Mouse (Mus musculus): ENCODE measurements around the gene Sec14l4. TPM values are rescaled to one million over a fixed set of nuclear protein-coding genes. Genes with fewer than 3 reads are reported as not detected.

Sec14l4 gene
- total and polyA plus RNA-seq, 2 experiments from 2014 or later: not detected

DNA sequence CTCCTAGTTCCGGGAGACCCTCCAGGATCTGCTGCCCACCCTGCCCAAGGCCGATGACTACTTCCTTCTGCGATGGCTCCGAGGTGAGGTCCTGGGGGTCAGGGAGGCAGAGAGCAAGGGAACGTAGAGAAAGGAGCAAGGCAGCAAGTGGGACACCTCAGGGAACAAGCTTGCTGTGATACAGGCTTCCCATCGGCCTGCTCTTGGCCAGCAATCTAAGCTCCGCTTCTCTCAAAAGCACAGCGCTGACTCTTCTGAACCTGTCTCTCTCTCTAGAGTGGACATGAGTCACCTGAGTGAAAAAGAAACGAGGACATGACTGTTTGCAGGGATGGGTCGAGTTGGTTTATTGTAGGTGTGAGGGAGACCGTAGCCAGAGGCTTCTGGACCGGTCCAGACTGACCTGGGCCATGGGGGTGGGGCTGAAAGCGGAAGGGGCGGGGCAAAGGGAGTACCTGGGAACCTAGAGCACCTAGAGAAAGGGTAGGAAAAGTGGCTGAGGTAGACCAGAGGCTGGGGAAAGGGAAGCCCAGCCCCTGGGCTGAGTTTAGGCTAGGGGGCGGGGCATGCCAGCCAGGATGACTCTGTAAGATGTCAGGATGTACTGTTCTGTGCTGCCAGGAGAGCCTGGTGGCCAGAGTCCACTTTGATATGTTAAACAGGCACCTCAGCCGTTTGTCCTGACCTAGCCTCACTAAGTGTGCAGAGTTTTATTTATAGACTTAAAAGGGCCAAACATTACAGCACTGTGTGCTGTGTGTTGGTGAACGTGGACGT, 4.0 kb downstream of the Sec14l4 start:
- Histone ChIP-seq H3K4me1 (ENCODE audit: insufficient read depth, low read length) (no peaks in the 10 kb centered on the region), H3K27ac (no peak overlapping the region), H3K4me3 (ENCODE audit: low read length) (no peak overlapping the region), H3K27me3 (ENCODE audit: insufficient read depth, low read length) (no peaks in the 10 kb centered on the region), H3K4me2 (ENCODE audit: low read depth, low read length) (no peak overlapping the region), H3K36me3 (ENCODE audit: insufficient read depth, low read length) (no peaks in the 10 kb centered on the region), H3K9ac (replicated peaks; ENCODE audit: low read length) (no peak overlapping the region), H3K9me3 (ENCODE audit: low read length) (no peaks in the 10 kb centered on the region)
- no peak for DNase-seq (ENCODE audit: low spot score)
- no peak for ATAC-seq
- TF ChIP-seq CTCF (IDR thresholded peaks at IDR 0.05; ENCODE audit: low read depth): no peak
- 72% methylated on average over 18 of the region's 18 CpGs for WGBS

DNA sequence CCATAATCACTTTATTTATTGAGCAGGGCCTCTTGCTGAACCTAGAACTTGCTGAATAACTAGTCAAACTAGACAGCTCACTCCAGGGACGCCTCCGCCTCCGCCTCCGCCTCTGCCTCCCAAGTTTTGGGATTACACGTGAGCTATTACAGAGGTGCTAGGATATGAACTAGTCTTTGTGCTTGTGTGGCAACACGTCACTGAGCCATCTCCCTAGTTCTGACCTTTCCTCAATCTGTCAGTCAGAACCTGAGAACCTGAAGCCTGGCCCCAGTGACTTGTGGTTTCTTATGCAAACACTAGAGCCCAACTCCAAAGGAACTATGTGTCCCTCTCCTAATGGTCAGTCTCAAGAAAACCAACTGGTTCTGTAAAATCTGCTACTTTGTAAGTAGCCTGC, 4.7 kb downstream of the Sec14l4 start:
- Histone ChIP-seq H3K9me3 (ENCODE audit: low read length) (no peaks in the 10 kb centered on the region), H3K36me3 (ENCODE audit: insufficient read depth, low read length) (no peaks in the 10 kb centered on the region), H3K9ac (replicated peaks; ENCODE audit: low read length) (no peak overlapping the region), H3K4me3 (ENCODE audit: low read length) (no peak overlapping the region), H3K4me2 (ENCODE audit: low read depth, low read length) (no peak overlapping the region), H3K27ac (no peak overlapping the region), H3K4me1 (ENCODE audit: insufficient read depth, low read length) (no peaks in the 10 kb centered on the region), H3K27me3 (ENCODE audit: insufficient read depth, low read length) (no peaks in the 10 kb centered on the region)
- ATAC-seq: no peak
- TF ChIP-seq CTCF (IDR thresholded peaks at IDR 0.05; ENCODE audit: low read depth): no peak
- WGBS: 90% methylated on average over 6 of the region's 6 CpGs
- DNase-seq (ENCODE audit: low spot score): no peak

DNA sequence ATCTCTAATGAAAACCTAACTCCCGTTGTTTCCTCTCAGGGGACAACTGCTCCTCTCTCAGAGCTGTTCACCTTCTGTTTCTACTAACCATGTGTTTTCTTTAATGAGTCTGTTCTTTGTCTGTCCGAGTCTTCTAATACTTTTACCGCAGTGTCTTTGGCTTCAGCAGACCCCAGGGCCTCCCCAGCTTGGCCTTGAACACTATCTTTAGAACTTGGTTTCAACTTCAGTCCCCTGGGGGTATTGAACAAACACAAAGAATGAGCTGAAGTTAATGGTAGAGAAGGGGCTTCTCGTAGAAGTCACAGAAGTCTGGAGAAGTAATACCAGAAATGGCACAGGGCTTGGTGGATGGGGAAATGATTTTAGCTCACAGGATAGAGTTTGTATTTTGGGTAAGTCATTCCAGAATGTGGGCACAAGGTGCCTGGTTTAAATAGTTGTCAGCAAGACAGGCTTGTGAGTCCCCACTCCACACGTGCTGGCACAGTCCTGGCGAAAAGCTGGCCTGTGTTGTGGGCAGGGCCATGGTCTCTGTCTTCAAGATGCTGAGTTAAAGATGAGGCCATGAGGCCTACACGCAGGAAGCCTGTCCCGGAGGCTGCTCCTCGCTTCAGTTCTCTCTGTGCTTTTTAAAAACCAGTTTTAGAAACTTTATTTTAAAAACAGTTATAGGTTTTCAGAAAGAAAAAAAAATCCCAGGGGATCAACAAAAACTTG, 5.3 kb downstream of the Sec14l4 start:
- WGBS: 70% methylated on average over 9 of the region's 9 CpGs

DNA sequence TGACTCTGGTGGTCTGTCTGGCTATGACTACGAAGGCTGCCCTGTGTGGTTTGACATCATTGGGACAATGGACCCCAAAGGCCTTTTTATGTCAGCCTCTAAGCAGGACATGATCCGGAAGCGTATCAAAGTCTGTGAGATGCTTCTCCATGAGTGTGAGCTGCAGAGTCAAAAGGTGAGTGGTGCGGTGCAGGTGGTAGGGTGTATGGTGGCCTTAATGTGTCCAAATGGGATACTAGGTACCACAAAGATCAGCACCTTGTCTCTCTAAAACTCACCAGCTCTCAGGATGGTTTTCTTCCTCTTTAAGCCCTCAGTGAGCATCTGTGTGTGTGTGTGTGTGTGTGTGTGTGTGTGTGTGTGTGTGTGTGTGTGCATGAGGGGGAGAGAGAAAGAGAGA, 8.7 kb downstream of the Sec14l4 start:
- TF ChIP-seq CTCF (IDR thresholded peaks at IDR 0.05; ENCODE audit: low read depth): no peak
- Histone ChIP-seq H3K9me3 (ENCODE audit: low read length) (no peaks in the 10 kb centered on the region), H3K27ac (no peak overlapping the region), H3K27me3 (ENCODE audit: insufficient read depth, low read length) (no peaks in the 10 kb centered on the region), H3K4me1 (ENCODE audit: insufficient read depth, low read length) (no peaks in the 10 kb centered on the region), H3K4me3 (ENCODE audit: low read length) (no peak overlapping the region), H3K36me3 (ENCODE audit: insufficient read depth, low read length) (no peaks in the 10 kb centered on the region), H3K4me2 (ENCODE audit: low read depth, low read length) (no peak overlapping the region), H3K9ac (replicated peaks; ENCODE audit: low read length) (no peak overlapping the region)
- 91% methylated on average over 4 of the region's 4 CpGs for WGBS
- ATAC-seq (no peak), DNase-seq (ENCODE audit: low spot score) (no peak)

More for the DNA sequence above, 5.3 kb downstream of the Sec14l4 start:
- no peak for DNase-seq (ENCODE audit: low spot score)
- Histone ChIP-seq H3K4me3 (ENCODE audit: low read length) (no peak overlapping the region), H3K4me1 (ENCODE audit: insufficient read depth, low read length) (no peaks in the 10 kb centered on the region), H3K27me3 (ENCODE audit: insufficient read depth, low read length) (no peaks in the 10 kb centered on the region), H3K4me2 (ENCODE audit: low read depth, low read length) (no peak overlapping the region), H3K36me3 (ENCODE audit: insufficient read depth, low read length) (no peaks in the 10 kb centered on the region), H3K9me3 (ENCODE audit: low read length) (no peaks in the 10 kb centered on the region), H3K9ac (replicated peaks; ENCODE audit: low read length) (no peak overlapping the region), H3K27ac (no peak overlapping the region)
- TF ChIP-seq CTCF (IDR thresholded peaks at IDR 0.05; ENCODE audit: low read depth): no peak
- ATAC-seq: no peak

DNA sequence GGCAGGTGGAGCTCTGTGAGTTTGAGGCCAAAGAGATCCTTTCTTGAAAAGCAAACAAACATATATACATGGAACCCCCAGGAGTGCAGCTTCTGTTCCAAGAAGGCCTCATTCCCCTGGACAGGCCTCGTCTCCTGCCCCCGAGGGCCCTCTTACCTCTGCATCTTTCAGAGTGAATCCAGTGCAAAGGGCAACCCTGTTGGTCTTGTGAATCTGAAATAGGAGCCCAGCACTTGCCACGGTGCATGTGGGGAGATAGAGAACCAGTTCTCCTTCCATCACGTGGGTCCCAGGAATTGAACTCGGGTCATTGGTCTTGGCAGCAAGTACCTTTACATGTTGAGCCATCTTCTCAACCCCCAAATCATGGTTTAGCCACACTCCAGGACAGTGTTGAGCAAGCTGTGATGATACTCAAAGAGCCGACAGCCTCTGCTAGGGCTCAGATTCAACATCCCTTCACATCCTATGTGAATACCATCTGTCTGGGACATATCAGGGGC, 9.9 kb downstream of the Sec14l4 start:
- H3K36me3 ChIP-seq (ENCODE audit: insufficient read depth, low read length): no peaks in the 10 kb centered on the region
- H3K9ac ChIP-seq (replicated peaks; ENCODE audit: low read length): no peak overlapping the region
- TF ChIP-seq CTCF (IDR thresholded peaks at IDR 0.05; ENCODE audit: low read depth): no peak
- WGBS: 84% methylated on average over 6 of the region's 6 CpGs
- ATAC-seq (no peak), DNase-seq (ENCODE audit: low spot score) (no peak)
- H3K27me3 ChIP-seq (ENCODE audit: insufficient read depth, low read length): no peaks in the 10 kb centered on the region
- H3K4me3 ChIP-seq (ENCODE audit: low read length): no peak overlapping the region
- H3K4me1 ChIP-seq (ENCODE audit: insufficient read depth, low read length): no peaks in the 10 kb centered on the region
- H3K27ac ChIP-seq: no peak overlapping the region
- no peaks in the 10 kb centered on the region for H3K9me3 ChIP-seq (ENCODE audit: low read length)
- H3K4me2 ChIP-seq (ENCODE audit: low read depth, low read length): no peak overlapping the region

DNA sequence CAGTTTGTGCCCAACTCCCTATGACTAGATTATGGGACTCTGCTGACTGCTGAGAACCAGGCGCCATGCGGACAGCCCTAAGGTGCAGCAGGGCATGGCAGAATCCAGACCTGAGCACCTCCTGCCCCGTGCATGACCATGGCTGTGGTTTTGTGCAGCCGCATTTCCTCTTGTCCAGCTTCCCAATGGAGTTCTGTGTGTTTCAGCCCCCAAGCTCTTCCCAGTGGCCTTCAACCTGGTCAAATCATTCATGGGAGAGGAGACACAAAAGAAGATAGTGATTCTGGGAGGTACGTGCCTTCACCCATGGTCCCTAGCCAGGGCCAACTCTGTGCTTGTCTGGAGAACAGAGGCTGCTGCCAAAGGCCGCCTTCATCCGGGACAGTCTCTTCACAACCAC, 11.8 kb downstream of the Sec14l4 start:
- Histone ChIP-seq H3K27me3 (ENCODE audit: insufficient read depth, low read length) (no peaks in the 10 kb centered on the region), H3K36me3 (ENCODE audit: insufficient read depth, low read length) (no peaks in the 10 kb centered on the region), H3K9ac (replicated peaks; ENCODE audit: low read length) (no peak overlapping the region), H3K27ac (no peak overlapping the region), H3K9me3 (ENCODE audit: low read length) (no peaks in the 10 kb centered on the region), H3K4me3 (ENCODE audit: low read length) (no peak overlapping the region), H3K4me1 (ENCODE audit: insufficient read depth, low read length) (no peaks in the 10 kb centered on the region), H3K4me2 (ENCODE audit: low read depth, low read length) (no peak overlapping the region)
- ATAC-seq: no peak
- DNase-seq (ENCODE audit: low spot score): no peak
- TF ChIP-seq CTCF (IDR thresholded peaks at IDR 0.05; ENCODE audit: low read depth): no peak
- 95% methylated on average over 7 of the region's 7 CpGs for WGBS

DNA sequence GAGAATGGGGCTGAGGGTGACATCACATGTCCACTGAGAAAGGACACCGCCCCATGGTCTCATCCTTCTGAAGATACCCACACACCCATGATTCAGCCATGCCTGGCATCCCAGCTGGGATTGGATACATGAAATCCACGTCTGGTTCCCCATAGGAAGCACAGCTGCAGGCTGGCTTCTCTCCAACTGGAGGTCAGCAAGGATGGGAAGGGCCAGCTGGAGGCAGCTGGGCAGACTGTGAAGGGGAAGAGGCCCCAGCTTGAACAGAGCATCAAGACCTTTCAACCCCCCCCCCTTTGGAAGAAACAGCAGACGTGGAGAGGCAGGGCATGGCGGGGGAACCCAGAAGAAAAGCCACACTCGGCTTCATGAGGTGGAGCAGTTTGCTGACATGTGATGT, 15.3 kb downstream of the Sec14l4 start:
- DNase-seq (ENCODE audit: low spot score) (no peak), ATAC-seq (no peak)
- 53% methylated on average over 5 of the region's 5 CpGs for WGBS

More for the DNA sequence above, 15.3 kb downstream of the Sec14l4 start:
- TF ChIP-seq CTCF (IDR thresholded peaks at IDR 0.05; ENCODE audit: low read depth): no peak
- Histone ChIP-seq H3K27me3 (ENCODE audit: insufficient read depth, low read length) (no peaks in the 10 kb centered on the region), H3K27ac (no peak overlapping the region), H3K9me3 (ENCODE audit: low read length) (no peaks in the 10 kb centered on the region), H3K4me1 (ENCODE audit: insufficient read depth, low read length) (no peaks in the 10 kb centered on the region), H3K36me3 (ENCODE audit: insufficient read depth, low read length) (no peaks in the 10 kb centered on the region), H3K4me3 (ENCODE audit: low read length) (no peak overlapping the region), H3K9ac (replicated peaks; ENCODE audit: low read length) (no peak overlapping the region), H3K4me2 (ENCODE audit: low read depth, low read length) (no peak overlapping the region)

Data from hindbrain, postnatal 0 days (tissue).